ENCODE assay signal across 24 mouse cellular contexts in the genomic region with DNA sequence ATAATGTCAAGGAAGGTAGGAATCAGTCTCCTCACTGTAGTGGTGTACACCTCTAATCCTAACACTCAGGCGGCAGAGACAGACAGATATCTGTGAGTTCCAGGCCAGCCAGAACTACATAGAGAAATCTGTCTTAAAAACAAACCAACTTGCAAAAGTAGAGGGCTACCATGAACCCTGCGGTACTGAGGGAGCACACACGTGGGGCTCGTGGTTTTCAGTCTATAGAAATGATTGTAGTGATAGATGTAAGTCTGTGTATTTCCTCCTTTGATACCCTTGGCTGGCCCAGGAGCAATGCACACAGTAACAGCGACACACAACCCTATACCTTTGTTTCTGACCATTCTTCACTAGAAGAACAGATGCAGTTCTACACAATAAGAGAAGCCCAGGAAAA. TPM values are rescaled to one million over a fixed set of nuclear protein-coding genes. Genes with fewer than 3 reads are reported as not detected.
DNase-seq lines count a peak whose midpoint lies in the region; TF ChIP-seq lines count a peak whose summit lies in the region.
"Had no signal": no experiment of that assay in that cellular context is flagged by ENCODE, and none has a peak within 500 bp of the region (broad histone marks: within the 10 kb centered on the region; RNA-seq: fewer than 3 reads in every experiment).

No protein-coding gene starts in this region.

- TF ChIP-seq EP300 in MEL (IDR thresholded peaks at IDR 0.05; ENCODE audit: low read depth in 1 of 2, low read length in 2 of 2): no peak

- H3K27ac ChIP-seq in thymus, adult 2 months (ENCODE audit: control insufficient read depth, insufficient read depth, low read length): no peak overlapping the region; the same call in 1 of the 2 replicates
- no peak overlapping the region for H3K27ac ChIP-seq in MEL (ENCODE audit: control insufficient read depth, low read depth, low read length)
- H3K27ac ChIP-seq: embryonic facial prominence, embryonic 12.5 days; embryonic facial prominence, embryonic 15.5 days; gastrocnemius, adult 2 months; heart, adult 2 months; heart, embryonic 10.5 days; heart, embryonic 13.5 days; hindbrain, embryonic 14.5 days; hindbrain, postnatal 0 days had no signal

- H3K4me1 ChIP-seq in thymus, adult 2 months (replicated peaks; ENCODE audit: control insufficient read depth, insufficient read depth, low read length): peaks cover 26% of the 10 kb centered on the region
- peaks cover 11 to 21% of the 10 kb centered on the region in 2 experiments for H3K4me1 ChIP-seq in MEL (ENCODE audit: control insufficient read depth in 1 of 2, insufficient read depth in 2 of 2, low read length in 2 of 2)
- H3K4me1 ChIP-seq: embryonic facial prominence, embryonic 12.5 days had no signal

- no peak for TF ChIP-seq RAD21 in MEL (IDR thresholded peaks at IDR 0.05; ENCODE audit: low read depth, low read length)

- no peak for TF ChIP-seq CTCF in thymus, adult 2 months (IDR thresholded peaks at IDR 0.05; ENCODE audit: borderline replicate concordance, control insufficient read depth, extremely low read depth, insufficient read depth, low read length, poor library complexity)
- TF ChIP-seq CTCF in MEL (IDR thresholded peaks at IDR 0.05 in 2 of 3, conservative IDR thresholded peaks at IDR 0.05 in 1 of 3; ENCODE audit: control insufficient read depth in 1 of 3, insufficient read depth in 1 of 3, low read depth in 2 of 3, low read length in 3 of 3, poor library complexity in 1 of 3, severe bottlenecking in 1 of 3): no peak

- H3K79me2 ChIP-seq in MEL (ENCODE audit: control insufficient read depth, insufficient read depth, low read length, poor library complexity): peaks cover 8% of the 10 kb centered on the region; the same call in 1 of the 2 replicates

- H3K9ac ChIP-seq in MEL (ENCODE audit: control insufficient read depth, low read depth, low read length, poor library complexity, severe bottlenecking): no peak overlapping the region
- H3K9ac ChIP-seq: embryonic facial prominence, embryonic 12.5 days; embryonic facial prominence, embryonic 15.5 days; forebrain, postnatal 0 days; heart, embryonic 13.5 days; hindbrain, embryonic 14.5 days had no signal

- H3K9me3 ChIP-seq in MEL (replicated peaks; ENCODE audit: insufficient read depth, low read length): no peaks in the 10 kb centered on the region
- H3K9me3 ChIP-seq: embryonic facial prominence, embryonic 12.5 days; embryonic facial prominence, embryonic 15.5 days; heart, embryonic 10.5 days; heart, embryonic 13.5 days had no signal

- TF ChIP-seq POLR2A in thymus, adult 2 months (IDR thresholded peaks at IDR 0.05; ENCODE audit: control insufficient read depth, extremely low read depth, insufficient read depth, low read length, poor library complexity): no peak
- no peak for TF ChIP-seq POLR2A in MEL (IDR thresholded peaks at IDR 0.05; ENCODE audit: control insufficient read depth in 1 of 2, insufficient read depth in 1 of 2, low read depth in 1 of 2, low read length in 2 of 2, poor library complexity in 1 of 2)

- WGBS in thymus, adult 2 months: 9% methylated on average over 5 of the region's 5 CpGs

- intact Hi-C loops in left cerebral cortex, postnatal 14 days (cut with DNase I): no loop called here

- H3K4me3 ChIP-seq in thymus, adult 2 months (ENCODE audit: control insufficient read depth, insufficient read depth, low read length): no peak overlapping the region
- H3K4me3 ChIP-seq in MEL (ENCODE audit: control insufficient read depth in 1 of 2, insufficient read depth in 1 of 2, low read depth in 2 of 2, low read length in 2 of 2): no peak overlapping the region
- H3K4me3 ChIP-seq: embryonic facial prominence, embryonic 12.5 days; embryonic facial prominence, embryonic 15.5 days; gastrocnemius, adult 2 months; heart, adult 2 months; heart, embryonic 10.5 days; heart, embryonic 13.5 days had no signal

- DNase-seq in thymus, postnatal 0 days (ENCODE audit: low spot score): peak; percentile 59
- no peak for DNase-seq in thymus, adult 2 months
- peak; percentile 56 for DNase-seq in CD4-positive helper T cell, adult 2 months (ENCODE audit: low read depth, low spot score)
- DNase-seq in MEL (ENCODE audit: low read depth, low spot score): peak; percentile 22
- peak; percentile 56 for DNase-seq in naive thymus-derived CD4-positive, alpha-beta T cell, adult 2 months (ENCODE audit: low read depth)
- no peak for DNase-seq in left cerebral cortex, postnatal 14 days (ENCODE audit: low spot score in 2 of 2)
- no peak for DNase-seq in kidney, postnatal 25 days
- DNase-seq: adrenal gland, postnatal 10 days; adrenal gland, postnatal 36 days; cerebellum, adult 18-20 months; cerebellum, adult 9-10 months; cerebellum, postnatal 25 days; forebrain, postnatal 0 days; gastrocnemius, adult 2 months; gastrocnemius, postnatal 14 days; heart, adult 2 months; heart, postnatal 14 days; heart, postnatal 4 days had no signal

- H3K36me3 ChIP-seq in thymus, adult 2 months (ENCODE audit: control insufficient read depth, insufficient read depth, low read length): no peaks in the 10 kb centered on the region
- H3K36me3 ChIP-seq in MEL (ENCODE audit: control insufficient read depth in 1 of 2, insufficient read depth in 2 of 2, low read length in 2 of 2): peaks cover 0 to 4% of the 10 kb centered on the region in 2 experiments; a peak in 2 of 4 replicates
- H3K36me3 ChIP-seq: embryonic facial prominence, embryonic 12.5 days; embryonic facial prominence, embryonic 15.5 days; heart, embryonic 10.5 days; heart, embryonic 13.5 days had no signal

- no peaks in the 10 kb centered on the region for H3K27me3 ChIP-seq in thymus, adult 2 months (ENCODE audit: control insufficient read depth, insufficient read depth, low read length)
- H3K27me3 ChIP-seq in MEL (ENCODE audit: control insufficient read depth in 1 of 2, insufficient read depth in 2 of 2, low read length in 2 of 2): no peaks in the 10 kb centered on the region
- H3K27me3 ChIP-seq: embryonic facial prominence, embryonic 15.5 days; heart, embryonic 13.5 days had no signal

TF ChIP-seq in MEL, 35 proteins besides CTCF, POLR2A, EP300 and RAD21:
- TF ChIP-seq CHD1 (IDR thresholded peaks at IDR 0.05; ENCODE audit: low read depth, low read length) (no peak), NELFE (IDR thresholded peaks at IDR 0.05; ENCODE audit: low read depth, low read length) (no peak), SIN3A (IDR thresholded peaks at IDR 0.05; ENCODE audit: low read length) (no peak), TBP (IDR thresholded peaks at IDR 0.05; ENCODE audit: low read depth, low read length) (no peak), MEF2A (IDR thresholded peaks at IDR 0.05; ENCODE audit: extremely low read depth, insufficient replicate concordance, low read depth, low read length, poor library complexity, severe bottlenecking) (no peak), MAX (IDR thresholded peaks at IDR 0.05; ENCODE audit: low read length) (no peak), USF1 (IDR thresholded peaks at IDR 0.05; ENCODE audit: low read depth, low read length) (no peak), UBTF (IDR thresholded peaks at IDR 0.05; ENCODE audit: borderline replicate concordance, insufficient read depth, low read depth, low read length) (no peak), ZNF384 (IDR thresholded peaks at IDR 0.05; ENCODE audit: low read depth, low read length) (no peak), BHLHE40 (IDR thresholded peaks at IDR 0.05; ENCODE audit: borderline replicate concordance, low read depth, low read length) (no peak), MYB (IDR thresholded peaks at IDR 0.05; ENCODE audit: low read depth, low read length) (no peak), GATA1 (IDR thresholded peaks at IDR 0.05; ENCODE audit: low read depth, low read length) (no peak), RCOR1 (IDR thresholded peaks at IDR 0.05; ENCODE audit: low read depth, low read length) (no peak)

RNA-seq across cellular contexts. Expression of gene Rcsd1, which starts 2.4 kb away (rescaled TPM):
- 221 and 236 TPM in 2 replicates for polyA plus RNA-seq in thymus, postnatal 0 days (2015; fragmentation: Nextera tagmentation; extraction: Ambion mirVana)
- 220 and 249 TPM in 2 replicates for polyA plus RNA-seq in thymus, adult 2 months (2012; rRNA removed)
- total RNA-seq in MEL (2012; rRNA removed): 19.0 and 23.2 TPM in 2 replicates
- 10 to 100 TPM in 1 of 2 experiments, not detected in 1; 38.0 TPM for polyA plus RNA-seq in MEL (2012; ENCODE audit: insufficient read depth in 1 of 2, insufficient read length in 2 of 2, low read depth in 1 of 2, low replicate concordance in 2 of 2, missing spikeins in 1 of 2)
- 1 to 10 TPM; 6.4 to 8.5 TPM for total RNA-seq in left cerebral cortex, postnatal 14 days (2021)

RNA-seq across cellular contexts. Expression of gene Creg1, which starts 51.6 kb away (rescaled TPM):
- polyA plus RNA-seq in thymus, postnatal 0 days (2015; fragmentation: Nextera tagmentation; extraction: Ambion mirVana): 70.5 and 73.3 TPM in 2 replicates
- 37.5 and 43.2 TPM in 2 replicates for polyA plus RNA-seq in thymus, adult 2 months (2012; rRNA removed)
- 83.6 and 105 TPM in 2 replicates for total RNA-seq in MEL (2012; rRNA removed)
- 100 to 1,000 TPM in 1 of 2 experiments, not detected in 1; 184 TPM for polyA plus RNA-seq in MEL (2012; ENCODE audit: insufficient read depth in 1 of 2, insufficient read length in 2 of 2, low read depth in 1 of 2, low replicate concordance in 2 of 2, missing spikeins in 1 of 2)
- total RNA-seq in left cerebral cortex, postnatal 14 days (2021): 10 to 100 TPM; 25.1 to 28.5 TPM

Comparison
In these comparisons a context has a peak if more than half of its experiments do, and no peak if none do; other contexts are left out.
1. DNase-seq: peak in thymus, postnatal 0 days (single experiment), CD4-positive helper T cell, adult 2 months (single experiment), MEL (single experiment) and naive thymus-derived CD4-positive, alpha-beta T cell, adult 2 months (single experiment); none in thymus, adult 2 months (single experiment), left cerebral cortex, postnatal 14 days (0 of 2) and kidney, postnatal 25 days (0 of 2).